Mouse (Mus musculus): Measurements from ENCODE around the gene Aplp2. TPM values are rescaled to one million over a fixed set of nuclear protein-coding genes. Genes with fewer than 3 reads are reported as not detected.
A peak's percentile ranks its signal among the peaks of the same experiment; 100 is the strongest.

Gene Aplp2
- total and polyA plus RNA-seq, 2 experiments = 195 to 276 TPM

DNA sequence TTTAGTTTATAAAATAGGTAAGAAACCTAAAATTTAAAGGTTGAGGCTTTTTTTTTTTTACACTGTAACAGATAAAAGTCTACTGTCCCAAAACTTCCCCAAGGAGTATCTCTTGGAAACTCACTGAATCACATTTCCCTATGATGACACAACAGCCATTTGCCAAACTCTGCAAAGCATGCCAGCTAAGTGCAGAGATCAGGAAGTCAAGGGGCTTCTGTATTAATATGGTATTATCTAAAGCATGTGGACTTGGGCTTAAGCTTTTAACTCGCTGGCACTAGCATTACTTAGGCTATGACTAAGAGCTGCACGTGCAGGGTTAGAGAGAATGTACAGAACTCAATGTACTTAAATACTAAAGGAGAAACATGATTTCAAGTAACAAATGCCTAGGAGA is 22.4 kb downstream of the Aplp2 start:
- DNase-seq (ENCODE audit: extremely low read depth, low read depth, low spot score) = peak; percentile 52
- peaks cover 14% of the 10 kb centered on the region for H3K4me1 ChIP-seq (ENCODE audit: control insufficient read depth, insufficient read depth, low read length)
- H3K79me2 ChIP-seq (ENCODE audit: control insufficient read depth, insufficient read depth, low read length) = peaks cover 26% of the 10 kb centered on the region
- H3K4me3 ChIP-seq (ENCODE audit: insufficient read depth, low read depth, low read length) = no peak overlapping the region
- WGBS = 60% methylated on average over 2 of the region's 2 CpGs
- no peaks in the 10 kb centered on the region for H3K27me3 ChIP-seq (ENCODE audit: control insufficient read depth, insufficient read depth, low read length)
- no peak overlapping the region for H3K9ac ChIP-seq (ENCODE audit: low read depth, low read length)
- H3K27ac ChIP-seq (replicated peaks; ENCODE audit: insufficient read depth, low read depth, low read length) = no peak overlapping the region
- no peak for TF ChIP-seq CTCF (IDR thresholded peaks at IDR 0.05; ENCODE audit: low read depth, low read length)
- TF ChIP-seq POLR2A (IDR thresholded peaks at IDR 0.05; ENCODE audit: extremely low read depth, insufficient read depth, low read length) = no peak
- 0 out of 2 replicates have a peak, but pooled peaks cover 2% of the 10 kb centered on the region for H3K36me3 ChIP-seq (ENCODE audit: control insufficient read depth, insufficient read depth, low read length)

- peak; percentile 54 for DNase-seq (ENCODE audit: extremely low read depth, low read depth, low spot score)
- Histone ChIP-seq H3K4me1 (ENCODE audit: control insufficient read depth, insufficient read depth, low read length) (peaks cover 11% of the 10 kb centered on the region), H3K4me3 (ENCODE audit: insufficient read depth, low read depth, low read length) (no peak overlapping the region), H3K79me2 (ENCODE audit: control insufficient read depth, insufficient read depth, low read length) (peaks cover 37% of the 10 kb centered on the region), H3K27ac (replicated peaks; ENCODE audit: insufficient read depth, low read depth, low read length) (no peak overlapping the region; the same call in 1 of the 2 replicates), H3K36me3 (ENCODE audit: control insufficient read depth, insufficient read depth, low read length) (no peaks in the 10 kb centered on the region), H3K27me3 (ENCODE audit: control insufficient read depth, insufficient read depth, low read length) (no peaks in the 10 kb centered on the region), H3K9ac (ENCODE audit: low read depth, low read length) (no peak overlapping the region)
- TF ChIP-seq CTCF (IDR thresholded peaks at IDR 0.05; ENCODE audit: low read depth, low read length) (no peak), POLR2A (IDR thresholded peaks at IDR 0.05; ENCODE audit: extremely low read depth, insufficient read depth, low read length) (no peak)
- WGBS = 73% methylated on average over 5 of the region's 5 CpGs
Observed at GRCm38 (mm10) chr9:31184439-31184838, 27.2 kb downstream of the Aplp2 start.

GRCm38 (mm10) chr9:31183061-31183460 is 28.6 kb downstream of the Aplp2 start:
- Histone ChIP-seq H3K79me2 (ENCODE audit: control insufficient read depth, insufficient read depth, low read length) (peaks cover 31% of the 10 kb centered on the region), H3K4me1 (ENCODE audit: control insufficient read depth, insufficient read depth, low read length) (peaks cover 11% of the 10 kb centered on the region), H3K4me3 (ENCODE audit: insufficient read depth, low read depth, low read length) (no peak overlapping the region), H3K36me3 (ENCODE audit: control insufficient read depth, insufficient read depth, low read length) (no peaks in the 10 kb centered on the region), H3K9ac (ENCODE audit: low read depth, low read length) (no peak overlapping the region), H3K27me3 (ENCODE audit: control insufficient read depth, insufficient read depth, low read length) (no peaks in the 10 kb centered on the region), H3K27ac (replicated peaks; ENCODE audit: insufficient read depth, low read depth, low read length) (peak overlapping the region; percentile 70)
- 22% methylated on average over 4 of the region's 4 CpGs for WGBS
- DNase-seq (ENCODE audit: extremely low read depth, low read depth, low spot score) = peak; percentile 93
- no peak for TF ChIP-seq POLR2A (IDR thresholded peaks at IDR 0.05; ENCODE audit: extremely low read depth, insufficient read depth, low read length)
- TF ChIP-seq CTCF (IDR thresholded peaks at IDR 0.05; ENCODE audit: low read depth, low read length) = no peak

GRCm38 (mm10) chr9:31181291-31182085 is 30.1 kb downstream of the Aplp2 start:
- no peak for DNase-seq (ENCODE audit: extremely low read depth, low read depth, low spot score)
- no peaks in the 10 kb centered on the region for H3K36me3 ChIP-seq (ENCODE audit: control insufficient read depth, insufficient read depth, low read length)
- H3K27me3 ChIP-seq (ENCODE audit: control insufficient read depth, insufficient read depth, low read length) = no peaks in the 10 kb centered on the region
- H3K9ac ChIP-seq (ENCODE audit: low read depth, low read length) = no peak overlapping the region
- H3K4me1 ChIP-seq (ENCODE audit: control insufficient read depth, insufficient read depth, low read length) = peaks cover 15% of the 10 kb centered on the region
- TF ChIP-seq POLR2A (IDR thresholded peaks at IDR 0.05; ENCODE audit: extremely low read depth, insufficient read depth, low read length) (no peak), CTCF (IDR thresholded peaks at IDR 0.05; ENCODE audit: low read depth, low read length) (no peak)
- H3K4me3 ChIP-seq (ENCODE audit: insufficient read depth, low read depth, low read length) = no peak overlapping the region
- 60% methylated on average over 10 of the region's 10 CpGs for WGBS
- peaks cover 31% of the 10 kb centered on the region for H3K79me2 ChIP-seq (ENCODE audit: control insufficient read depth, insufficient read depth, low read length)
- H3K27ac ChIP-seq (replicated peaks; ENCODE audit: insufficient read depth, low read depth, low read length) = no peak overlapping the region

GRCm38 (mm10) chr9:31177692-31178091 is 33.9 kb downstream of the Aplp2 start:
- WGBS = 81% methylated on average over 6 of the region's 6 CpGs
- no peak overlapping the region for H3K9ac ChIP-seq (ENCODE audit: low read depth, low read length)
- peaks cover 10% of the 10 kb centered on the region; the same call in 1 of the 2 replicates for H3K4me1 ChIP-seq (ENCODE audit: control insufficient read depth, insufficient read depth, low read length)
- H3K27me3 ChIP-seq (ENCODE audit: control insufficient read depth, insufficient read depth, low read length) = no peaks in the 10 kb centered on the region
- no peak overlapping the region for H3K4me3 ChIP-seq (ENCODE audit: insufficient read depth, low read depth, low read length)
- DNase-seq (ENCODE audit: extremely low read depth, low read depth, low spot score) = no peak
- no peak overlapping the region for H3K27ac ChIP-seq (replicated peaks; ENCODE audit: insufficient read depth, low read depth, low read length)
- TF ChIP-seq POLR2A (IDR thresholded peaks at IDR 0.05; ENCODE audit: extremely low read depth, insufficient read depth, low read length) (no peak), CTCF (IDR thresholded peaks at IDR 0.05; ENCODE audit: low read depth, low read length) (no peak)
- H3K36me3 ChIP-seq (ENCODE audit: control insufficient read depth, insufficient read depth, low read length) = peaks cover 13% of the 10 kb centered on the region; the same call in 1 of the 2 replicates
- H3K79me2 ChIP-seq (ENCODE audit: control insufficient read depth, insufficient read depth, low read length) = peaks cover 33% of the 10 kb centered on the region
